Mouse (Mus musculus) erythroblast, embryonic 14.5 days (primary cell): ENCODE measurements around the gene Mmp28. TPM values are rescaled to one million over a fixed set of nuclear protein-coding genes. Genes with fewer than 3 reads are reported as not detected.

ENCODE experiments used
- H3K27me3 ChIP-seq: 2 replicates; pipeline ENCODE4 v1.6.1; 2012; ENCODE audit warnings: inconsistent platforms; ENCODE audit not compliant: control insufficient read depth
- H3K36me3 ChIP-seq: 2 replicates; pipeline ENCODE4 v1.6.1; 2012; ENCODE audit warnings: mild to moderate bottlenecking, inconsistent platforms; ENCODE audit not compliant: control insufficient read depth
- H3K4me1 ChIP-seq: 2 replicates; pipeline ENCODE4 v1.6.1; 2012; ENCODE audit warnings: inconsistent platforms; ENCODE audit not compliant: control insufficient read depth
- H3K4me3 ChIP-seq: replicated peaks from 2 replicates; pipeline ENCODE3; 2012; ENCODE audit warnings: moderate library complexity, mild to moderate bottlenecking, inconsistent platforms
- H3K9me3 ChIP-seq: 2 replicates; pipeline ENCODE4 v1.6.1; 2012; ENCODE audit warnings: low read length, inconsistent platforms, mixed read lengths; ENCODE audit not compliant: control insufficient read depth
- GATA1 ChIP-seq: IDR thresholded peaks from 2 replicates; pipeline ENCODE4 v1.6.1; 2012; ENCODE audit warnings: low read length, inconsistent platforms, mixed read lengths
- TAL1 ChIP-seq: IDR thresholded peaks from 3 replicates; pipeline ENCODE4 v1.6.1; 2012; ENCODE audit warnings: low read length, inconsistent platforms, mixed read lengths
- polyA plus RNA-seq: library from polyadenylated mRNA; stranded (reverse); fragments of >175 nt; gene quantifications from 2 replicates; pipeline ENCODE4 v1.2.3, GENCODE M21; 2012

The Mmp28 gene
- polyA plus RNA-seq, 1 experiment = not detected

GRCm38 (mm10) chr11:83397626-83398025, 65.2 kb downstream of the Mmp28 start:
- peaks cover 75% of the 10 kb centered on the region for H3K36me3 ChIP-seq
- no peaks in the 10 kb centered on the region for H3K27me3 ChIP-seq
- no peaks in the 10 kb centered on the region for H3K4me1 ChIP-seq
- H3K9me3 ChIP-seq = no peaks in the 10 kb centered on the region
- no peak overlapping the region for H3K4me3 ChIP-seq
- TF ChIP-seq GATA1 = no peak
- TF ChIP-seq TAL1 = no peak

DNA sequence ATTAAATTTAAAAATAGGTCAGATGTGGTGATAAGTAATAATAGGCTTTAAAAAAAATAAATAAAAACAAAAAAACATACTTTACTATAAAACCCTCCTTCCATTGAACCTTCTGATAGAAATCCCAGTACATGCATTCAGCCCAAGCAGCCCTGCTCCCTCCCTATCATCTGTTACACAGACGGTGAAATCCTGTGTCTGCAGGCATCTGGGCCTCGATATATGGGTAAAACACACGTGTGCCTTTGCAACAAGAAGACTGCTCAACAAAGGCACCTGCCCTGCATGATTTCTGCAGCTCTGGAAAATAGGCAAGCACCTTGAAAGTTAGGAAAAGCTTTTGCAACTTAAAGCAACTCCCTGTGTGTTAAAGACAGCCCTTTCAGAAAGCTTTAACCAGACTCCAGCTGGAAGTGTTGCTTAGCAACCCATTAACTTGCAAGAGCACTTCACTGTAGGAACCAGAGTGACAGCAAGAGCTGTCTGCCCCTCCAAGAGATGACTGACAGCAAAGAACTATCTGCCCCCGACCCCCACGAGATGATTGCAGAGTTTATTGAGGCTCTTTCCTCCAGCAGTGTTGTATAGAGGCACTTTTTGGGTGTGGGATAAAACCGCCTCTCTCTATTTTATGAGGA, 68.0 kb downstream of the Mmp28 start:
- Histone ChIP-seq H3K9me3 (no peaks in the 10 kb centered on the region), H3K27me3 (no peaks in the 10 kb centered on the region), H3K4me3 (no peak overlapping the region), H3K4me1 (no peaks in the 10 kb centered on the region), H3K36me3 (peaks cover 86% of the 10 kb centered on the region)
- TF ChIP-seq GATA1 (no peak), TAL1 (no peak)

GRCm38 (mm10) chr11:83393062-83393461, 69.8 kb downstream of the Mmp28 start:
- Histone ChIP-seq H3K27me3 (no peaks in the 10 kb centered on the region), H3K36me3 (peaks cover 82% of the 10 kb centered on the region), H3K4me1 (no peaks in the 10 kb centered on the region), H3K9me3 (no peaks in the 10 kb centered on the region), H3K4me3 (no peak overlapping the region)
- TF ChIP-seq GATA1 (no peak), TAL1 (no peak)

Other genes starting within 250 kb of the Mmp28 start
- 1.0 and 1.1 TPM in 2 replicates for gene Slfn14, start 176.3 kb downstream of the Mmp28 start, polyA plus RNA-seq
- gene Ap2b1, start 164.0 kb downstream of the Mmp28 start, polyA plus RNA-seq = 1.3 and 1.5 TPM in 2 replicates
- gene Pex12, start 160.5 kb downstream of the Mmp28 start, polyA plus RNA-seq = 0.02 and 0.07 TPM in 2 replicates
- not detected in 2 replicates for gene Rasl10b, start 53.9 kb downstream of the Mmp28 start, polyA plus RNA-seq
- gene Gas2l2, start 33.6 kb downstream of the Mmp28 start, polyA plus RNA-seq = not detected in 2 replicates
- gene 1700020L24Rik, start 25.4 kb downstream of the Mmp28 start, polyA plus RNA-seq = not detected in 2 replicates
- 21.1 and 21.3 TPM in 2 replicates for gene Taf15, start 10.0 kb upstream of the Mmp28 start, polyA plus RNA-seq
- not detected in 2 replicates for gene Heatr9, start 59.1 kb upstream of the Mmp28 start, polyA plus RNA-seq
- gene Ccl5, start 67.4 kb upstream of the Mmp28 start, polyA plus RNA-seq = not detected in 2 replicates
- gene Ccl9, start 115.6 kb upstream of the Mmp28 start, polyA plus RNA-seq = 0.06 TPM in 1 of 2 replicates, not detected in the other
- 0.23 TPM in 1 of 2 replicates, not detected in the other for gene Ccl6, start 130.0 kb upstream of the Mmp28 start, polyA plus RNA-seq
- not detected in 2 replicates for gene Rpl9-ps1, start 182.6 kb upstream of the Mmp28 start, polyA plus RNA-seq
- 0.08 and 0.24 TPM in 2 replicates for gene Ccl3, start 186.3 kb upstream of the Mmp28 start, polyA plus RNA-seq
- gene Ccl4, start 199.5 kb upstream of the Mmp28 start, polyA plus RNA-seq = 0.09 TPM in 1 of 2 replicates, not detected in the other
- gene Wfdc17, start 240.9 kb upstream of the Mmp28 start, polyA plus RNA-seq = not detected in 2 replicates
- not detected in 2 replicates for gene Wfdc18, start 245.9 kb upstream of the Mmp28 start, polyA plus RNA-seq